ENCODE assay signal across 7 mouse cellular contexts in the genomic region with DNA sequence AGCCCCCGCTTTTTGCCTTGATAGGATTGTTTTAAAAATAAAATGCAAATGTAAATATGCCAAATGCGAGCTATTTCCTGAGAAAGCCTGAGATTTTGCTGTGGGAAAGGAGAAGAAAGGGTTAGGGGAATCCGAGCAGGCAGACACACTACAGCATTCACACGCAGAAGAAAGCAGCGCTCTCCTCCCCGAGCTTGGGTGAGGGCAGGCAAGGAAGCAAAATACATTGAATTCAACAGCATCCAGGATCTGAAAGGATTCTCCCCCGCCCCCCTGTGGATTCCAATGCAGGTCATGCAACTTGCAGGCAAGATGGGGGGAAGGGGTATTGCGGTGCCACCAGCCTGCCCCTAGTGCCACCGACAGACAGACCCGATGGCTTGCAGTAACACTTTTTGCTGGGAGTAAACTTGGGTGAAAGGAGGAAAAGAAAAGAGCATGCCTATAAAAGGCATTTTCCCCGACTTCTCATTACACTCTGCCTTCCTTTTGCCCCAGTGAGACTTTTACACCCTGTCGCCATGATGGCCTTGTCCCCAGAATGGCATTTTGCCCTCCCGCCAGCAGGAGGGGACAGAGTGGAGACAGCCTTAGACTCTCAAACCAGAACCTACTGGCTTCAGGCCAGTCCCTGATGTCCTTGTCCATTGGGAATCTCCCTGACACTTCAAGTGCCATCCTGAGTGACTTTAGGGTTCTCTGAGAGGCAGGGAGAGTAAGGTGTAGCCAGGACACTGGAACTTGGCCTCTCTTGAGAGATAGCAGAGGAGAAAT.
DNase-seq lines count a peak whose midpoint lies in the region; ATAC-seq and TF ChIP-seq lines count a peak whose summit lies in the region.

No protein-coding gene starts in this region.

- WGBS in lung, adult 2 months: 5% methylated on average over 13 of the region's 13 CpGs
- WGBS in hindbrain, embryonic 13.5 days: 2% methylated on average over 13 of the region's 13 CpGs
- WGBS in midbrain, embryonic 15.5 days: 1% methylated on average over 13 of the region's 13 CpGs

- no peaks in the 10 kb centered on the region for H3K9me3 ChIP-seq in hindbrain, embryonic 13.5 days
- no peaks in the 10 kb centered on the region for H3K9me3 ChIP-seq in midbrain, embryonic 15.5 days

- peak overlapping the region; percentile 70 for H3K4me2 ChIP-seq in hindbrain, embryonic 13.5 days
- H3K4me2 ChIP-seq in midbrain, embryonic 15.5 days: peak overlapping the region; percentile 87

- DNase-seq in lung, adult 2 months: no peak
- no peak for DNase-seq in lung, postnatal 25 days (ENCODE audit: low spot score)
- DNase-seq in adrenal gland, adult 2 months: peak; percentile 73
- DNase-seq in gastrocnemius, adult 18-20 months (ENCODE audit: low spot score): no peak

- H3K4me3 ChIP-seq in lung, adult 2 months (replicated peaks; ENCODE audit: extremely low read depth, low read depth, low read length): no peak overlapping the region
- peak overlapping the region; percentile 68 for H3K4me3 ChIP-seq in cortical plate, adult 2 months (ENCODE audit: insufficient read depth, low read length)
- H3K4me3 ChIP-seq in hindbrain, embryonic 13.5 days: peak overlapping the region; percentile 76
- peak overlapping the region; percentile 67 for H3K4me3 ChIP-seq in midbrain, embryonic 15.5 days

- H3K9ac ChIP-seq in hindbrain, embryonic 13.5 days: peak overlapping the region; percentile 81
- H3K9ac ChIP-seq in midbrain, embryonic 15.5 days: peak overlapping the region; percentile 62

- peak; percentile 17; the same call in 1 of the 2 replicates for TF ChIP-seq CTCF in lung, adult 2 months (IDR thresholded peaks at IDR 0.05; ENCODE audit: insufficient read depth, low read length)
- peak; percentile 24; the same call in 1 of the 2 replicates for TF ChIP-seq CTCF in cortical plate, adult 2 months (IDR thresholded peaks at IDR 0.05; ENCODE audit: extremely low read depth, insufficient read depth, low read length)

- no peaks in the 10 kb centered on the region for H3K36me3 ChIP-seq in hindbrain, embryonic 13.5 days
- H3K36me3 ChIP-seq in midbrain, embryonic 15.5 days (replicated peaks): no peaks in the 10 kb centered on the region

- H3K4me1 ChIP-seq in lung, adult 2 months (ENCODE audit: control insufficient read depth, insufficient read depth, low read length): peaks cover 4% of the 10 kb centered on the region
- 0 out of 2 replicates have a peak, but pooled peaks cover 3% of the 10 kb centered on the region for H3K4me1 ChIP-seq in cortical plate, adult 2 months (ENCODE audit: control insufficient read depth, insufficient read depth, low read length)
- H3K4me1 ChIP-seq in hindbrain, embryonic 13.5 days (replicated peaks): peaks cover 43% of the 10 kb centered on the region
- peaks cover 35% of the 10 kb centered on the region for H3K4me1 ChIP-seq in midbrain, embryonic 15.5 days

- no peak for ATAC-seq in hindbrain, embryonic 13.5 days (ENCODE audit: low FRiP score)
- ATAC-seq in midbrain, embryonic 15.5 days (replicated peaks): peak; percentile 18; the same call in 1 of the 2 replicates

- H3K27ac ChIP-seq in cortical plate, adult 2 months (ENCODE audit: insufficient read depth, low read length): 0 out of 2 replicates have a peak overlapping the region, but pooled peaks have one; percentile 68
- H3K27ac ChIP-seq in hindbrain, embryonic 13.5 days: peak overlapping the region; percentile 95
- H3K27ac ChIP-seq in midbrain, embryonic 15.5 days: peak overlapping the region; percentile 91

- H3K27me3 ChIP-seq in hindbrain, embryonic 13.5 days: peaks cover 40% of the 10 kb centered on the region
- peaks cover 18% of the 10 kb centered on the region; the same call in 1 of the 2 replicates for H3K27me3 ChIP-seq in midbrain, embryonic 15.5 days (replicated peaks)

- no peak for TF ChIP-seq POLR2A in lung, adult 2 months (IDR thresholded peaks at IDR 0.05; ENCODE audit: borderline replicate concordance, extremely low read depth, low read depth, low read length)
- TF ChIP-seq POLR2A in cortical plate, adult 2 months (IDR thresholded peaks at IDR 0.05; ENCODE audit: extremely low read depth, insufficient read depth, low read length): no peak
